Mouse (Mus musculus) ES-Bruce4 (cell line): ENCODE results near the gene Cgn. TPM values are rescaled to one million over a fixed set of nuclear protein-coding genes. Genes with fewer than 3 reads are reported as not detected.

Experiments used
- H3K27ac ChIP-seq: 2 replicates; pipeline ENCODE4 v1.5.1; 2012; ENCODE audit warnings: low read length, inconsistent platforms; ENCODE audit not compliant: insufficient read depth
- H3K27me3 ChIP-seq: 2 replicates; pipeline ENCODE4 v1.6.1; 2012; ENCODE audit warnings: mild to moderate bottlenecking, low read length, inconsistent platforms; ENCODE audit not compliant: control insufficient read depth, poor library complexity, insufficient read depth, severe bottlenecking
- H3K36me3 ChIP-seq: 2 replicates; pipeline ENCODE4 v1.6.1; 2012; ENCODE audit warnings: inconsistent platforms, mild to moderate bottlenecking, low read length, moderate library complexity; ENCODE audit not compliant: control insufficient read depth, poor library complexity, insufficient read depth, severe bottlenecking
- H3K4me1 ChIP-seq: one replicate; pipeline ENCODE4 v1.8.1; 2011; ENCODE audit warnings: low read length; ENCODE audit not compliant: control insufficient read depth, insufficient read depth
- H3K4me3 ChIP-seq: 2 replicates; pipeline ENCODE4 v1.5.1; 2011; ENCODE audit warnings: low read depth, mild to moderate bottlenecking, low read length
- H3K9ac ChIP-seq: 2 replicates; pipeline ENCODE4 v1.6.1; 2012; ENCODE audit warnings: low read depth, mild to moderate bottlenecking, inconsistent platforms; ENCODE audit not compliant: poor library complexity, severe bottlenecking
- H3K9me3 ChIP-seq: replicated peaks from 2 replicates; pipeline ENCODE4 v1.6.1; 2012; ENCODE audit warnings: mild to moderate bottlenecking, low read length, inconsistent platforms; ENCODE audit not compliant: control insufficient read depth, poor library complexity, insufficient read depth, severe bottlenecking
- CTCF ChIP-seq: IDR thresholded peaks from one replicate; pipeline ENCODE4 v1.8.1; 2011; ENCODE audit warnings: low read depth, low read length
- EP300 ChIP-seq: IDR thresholded peaks from 2 replicates; pipeline ENCODE4 v1.6.1; 2011; ENCODE audit warnings: low read depth, low read length; ENCODE audit not compliant: insufficient read depth
- POLR2A ChIP-seq: IDR thresholded peaks from one replicate; pipeline ENCODE4 v1.8.1; 2011; ENCODE audit warnings: low read length; ENCODE audit not compliant: insufficient read depth
- polyA plus RNA-seq: library from polyadenylated mRNA; stranded (reverse); fragments of >200 nt; gene quantifications from 2 replicates; pipeline ENCODE4 v1.2.4, GENCODE M21; 2011; ENCODE audit warnings: low read depth; ENCODE audit not compliant: missing spikeins, insufficient read depth, insufficient read length

Cgn gene
- polyA plus RNA-seq, 1 experiment = 65.5 TPM

GRCm38 (mm10) chr3:94814063-94814462 is 27.8 kb upstream of the Cgn start:
- no peak for TF ChIP-seq POLR2A
- no peak for TF ChIP-seq EP300
- no peak for TF ChIP-seq CTCF
- Histone ChIP-seq H3K27me3 (no peaks in the 10 kb centered on the region), H3K27ac (no peak overlapping the region), H3K9me3 (no peaks in the 10 kb centered on the region), H3K36me3 (no peaks in the 10 kb centered on the region), H3K4me1 (no peaks in the 10 kb centered on the region), H3K9ac (no peak overlapping the region), H3K4me3 (no peak overlapping the region)

- TF ChIP-seq CTCF = no peak
- no peak for TF ChIP-seq POLR2A
- TF ChIP-seq EP300 = no peak
- Histone ChIP-seq H3K36me3 (no peaks in the 10 kb centered on the region), H3K4me1 (no peaks in the 10 kb centered on the region), H3K27ac (no peak overlapping the region), H3K9ac (no peak overlapping the region), H3K27me3 (no peaks in the 10 kb centered on the region), H3K4me3 (no peak overlapping the region), H3K9me3 (no peaks in the 10 kb centered on the region)
These were observed 27.4 kb upstream of the Cgn start for GRCm38 (mm10) chr3:94813651-94814050.

GRCm38 (mm10) chr3:94811628-94812027 is 25.3 kb upstream of the Cgn start:
- Histone ChIP-seq H3K27ac (no peak overlapping the region), H3K36me3 (no peaks in the 10 kb centered on the region), H3K27me3 (no peaks in the 10 kb centered on the region), H3K9me3 (no peaks in the 10 kb centered on the region), H3K4me1 (no peaks in the 10 kb centered on the region), H3K4me3 (no peak overlapping the region), H3K9ac (no peak overlapping the region)
- TF ChIP-seq EP300 (no peak), CTCF (peak; percentile 52)

GRCm38 (mm10) chr3:94808296-94808695 is 22.0 kb upstream of the Cgn start:
- TF ChIP-seq EP300 (no peak), POLR2A (no peak), CTCF (no peak)
- Histone ChIP-seq H3K4me1 (no peaks in the 10 kb centered on the region), H3K9ac (no peak overlapping the region), H3K27ac (no peak overlapping the region), H3K4me3 (no peak overlapping the region), H3K27me3 (no peaks in the 10 kb centered on the region), H3K9me3 (no peaks in the 10 kb centered on the region), H3K36me3 (no peaks in the 10 kb centered on the region)

- no peaks in the 10 kb centered on the region for H3K9me3 ChIP-seq
These were observed 18.7 kb upstream of the Cgn start for GRCm38 (mm10) chr3:94804976-94805375.

GRCm38 (mm10) chr3:94804146-94804545 is 17.9 kb upstream of the Cgn start:
- H3K9ac ChIP-seq = no peak overlapping the region

More at GRCm38 (mm10) chr3:94804976-94805375, 18.7 kb upstream of the Cgn start:
- no peaks in the 10 kb centered on the region for H3K4me1 ChIP-seq
- TF ChIP-seq CTCF (no peak), EP300 (no peak), POLR2A (no peak)
- H3K27me3 ChIP-seq = no peaks in the 10 kb centered on the region; the same call in 1 of the 2 replicates
- no peak overlapping the region for H3K9ac ChIP-seq
- no peak overlapping the region for H3K4me3 ChIP-seq
- no peak overlapping the region for H3K27ac ChIP-seq
- H3K36me3 ChIP-seq = no peaks in the 10 kb centered on the region

More at GRCm38 (mm10) chr3:94804146-94804545, 17.9 kb upstream of the Cgn start:
- Histone ChIP-seq H3K9me3 (no peaks in the 10 kb centered on the region), H3K27me3 (no peaks in the 10 kb centered on the region; the same call in 1 of the 2 replicates), H3K27ac (no peak overlapping the region), H3K4me1 (no peaks in the 10 kb centered on the region), H3K36me3 (no peaks in the 10 kb centered on the region), H3K4me3 (no peak overlapping the region)
- TF ChIP-seq EP300 = no peak
- no peak for TF ChIP-seq POLR2A
- TF ChIP-seq CTCF = no peak
